Mouse (Mus musculus) megakaryocyte-erythroid progenitor cell, adult 5-6 weeks (primary cell): ENCODE data around the gene 4930583I09Rik. TPM values are rescaled to one million over a fixed set of nuclear protein-coding genes. Genes with fewer than 3 reads are reported as not detected.

ENCODE experiments used
- ATAC-seq: replicated peaks from 2 replicates; pipeline ENCODE4 v1.8.0; 2016; ENCODE audit warnings: mild to moderate bottlenecking, inconsistent platforms; ENCODE audit not compliant: severe bottlenecking, poor library complexity, low FRiP score, low TSS enrichment
- total RNA-seq, 2 experiments: library from RNA; stranded (forward) in 1 of 2; stranded (reverse) in 1 of 2; fragments of 200-1000, 215-1000 nt in 1 of 2; fragments of >200 nt in 1 of 2; fragmentation: Nextera tagmentation in 1 of 2; gene quantifications; 2 replicates each; pipeline ENCODE4 v1.2.3; 2014 to 2017

Gene 4930583I09Rik
- total RNA-seq, 2 experiments from 2014 or later = not detected

DNA sequence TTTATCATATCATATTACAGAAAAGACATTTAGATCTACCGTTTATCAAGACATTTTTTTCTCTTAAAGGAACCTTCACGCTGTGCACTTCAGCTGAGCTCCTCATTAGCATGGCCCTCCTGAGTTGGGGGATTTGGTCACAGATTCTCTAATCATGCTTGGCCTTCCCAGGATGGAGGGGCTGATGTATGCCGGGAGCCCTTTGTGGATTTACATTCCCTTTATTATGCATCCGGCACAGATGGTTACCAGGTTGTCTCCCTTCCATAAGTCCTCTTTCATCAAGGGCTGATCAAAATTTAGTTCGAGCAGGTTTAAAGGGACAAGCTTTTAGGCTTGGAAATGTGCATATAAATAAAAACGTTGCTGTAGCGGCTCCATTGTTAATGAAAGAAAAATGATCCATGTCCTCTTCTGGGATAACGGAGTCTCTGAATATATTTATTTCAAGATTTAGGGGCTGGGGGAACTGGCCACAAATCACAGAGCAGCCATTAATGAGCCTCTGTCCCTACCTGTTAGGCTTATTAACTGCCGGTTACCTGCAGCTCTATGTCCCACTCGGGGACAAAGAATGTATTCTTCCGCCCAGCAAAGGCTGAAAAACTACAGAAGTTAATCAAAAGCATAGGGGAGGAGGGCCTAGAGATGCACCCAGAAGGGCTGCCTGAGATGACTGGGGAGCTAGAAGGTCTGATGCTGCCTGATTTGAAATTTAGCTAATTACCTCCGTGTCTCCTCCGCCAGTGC is 31.3 kb downstream of the 4930583I09Rik start:
- no peak for ATAC-seq

DNA sequence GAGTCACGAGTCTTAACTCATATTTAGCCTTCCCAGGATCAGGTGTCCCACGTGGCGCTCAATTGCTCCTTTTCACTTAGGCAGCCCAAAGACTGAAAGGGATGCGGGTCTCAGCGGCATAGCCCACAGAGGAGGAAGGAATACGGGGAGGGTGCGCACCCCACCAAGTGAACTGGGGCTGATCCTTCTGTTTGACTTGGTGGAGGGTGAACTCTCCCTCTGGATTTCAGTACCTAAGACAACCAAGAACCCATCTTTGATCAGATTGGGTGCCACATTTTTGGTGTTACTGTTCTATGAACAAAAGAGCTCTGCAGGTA is 33.0 kb downstream of the 4930583I09Rik start:
- ATAC-seq = no peak

DNA sequence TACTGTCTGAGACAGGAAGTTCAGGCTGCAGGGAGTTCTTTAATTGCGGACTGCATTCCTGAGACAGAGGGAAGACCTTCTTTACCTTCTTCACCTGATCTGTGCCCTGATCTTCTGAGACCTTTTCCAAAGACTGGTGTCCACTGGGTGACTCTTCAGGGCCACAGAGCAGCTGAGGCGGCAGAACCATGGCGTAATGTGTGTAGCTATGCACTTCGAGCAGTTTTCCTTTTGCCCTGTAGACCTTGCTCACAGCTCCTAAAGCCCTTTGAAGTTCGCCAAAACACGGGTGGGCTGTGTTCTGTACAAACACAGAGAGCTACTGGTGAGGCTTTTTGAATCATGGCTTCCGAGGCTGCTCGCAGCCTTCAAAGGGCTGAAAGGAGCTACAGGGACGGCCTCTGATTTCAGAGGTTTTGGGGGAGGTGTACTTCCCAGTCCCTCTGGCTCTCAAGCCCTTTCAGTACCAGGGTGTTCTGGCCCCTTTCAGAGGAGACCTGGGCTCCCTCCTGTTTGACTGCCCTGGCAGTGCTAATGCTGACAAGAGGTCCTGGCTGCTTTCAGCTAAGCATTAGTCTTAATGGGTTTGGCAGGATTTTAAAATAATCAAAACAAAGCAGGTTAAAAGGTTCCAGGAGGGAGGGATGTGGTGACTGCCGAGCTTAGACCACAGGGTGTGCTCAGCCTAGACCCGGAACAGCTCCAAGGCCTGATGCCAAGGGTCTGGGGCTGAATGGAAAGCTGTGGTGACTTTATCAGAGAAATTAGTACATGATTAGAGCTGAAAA is 33.5 kb downstream of the 4930583I09Rik start:
- no peak for ATAC-seq

DNA sequence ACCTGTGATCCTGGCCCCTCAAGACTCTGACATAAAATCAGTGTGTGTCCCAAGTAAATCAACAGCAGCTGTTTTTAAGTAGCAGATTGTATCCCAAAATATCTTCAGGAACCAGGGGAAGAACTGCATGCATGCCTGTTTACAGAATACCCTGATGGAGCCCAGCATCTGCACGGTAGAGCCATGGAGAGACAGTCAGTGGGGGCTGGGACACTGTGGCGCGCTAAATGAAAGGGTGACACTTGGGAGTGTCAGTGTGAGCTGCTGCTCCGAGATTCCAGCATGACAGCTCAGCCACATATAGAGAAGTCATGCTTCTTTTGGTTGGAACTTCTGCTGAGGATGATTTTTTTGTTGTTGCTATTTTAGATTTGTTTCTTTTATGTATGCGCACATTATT is 43.2 kb downstream of the 4930583I09Rik start:
- no peak for ATAC-seq

DNA sequence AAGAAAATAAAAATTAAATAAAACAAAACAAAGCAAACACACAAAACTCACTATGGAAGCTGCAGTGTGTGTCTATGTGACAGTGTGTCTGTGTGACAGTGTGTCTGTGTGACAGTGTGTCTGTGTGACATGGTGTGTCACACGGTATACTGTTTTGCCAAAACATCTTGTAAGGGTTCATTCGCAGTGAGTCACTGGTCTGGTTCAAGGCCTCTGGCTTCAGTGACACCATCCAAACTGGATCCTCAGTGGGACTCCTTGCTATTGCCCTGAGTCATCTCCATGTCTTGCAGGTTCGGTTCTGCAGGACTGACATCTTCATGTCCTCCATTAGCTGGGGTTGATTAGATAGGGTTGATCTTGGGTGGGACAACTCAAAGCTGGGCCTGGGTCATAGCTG is 43.8 kb downstream of the 4930583I09Rik start:
- no peak for ATAC-seq

DNA sequence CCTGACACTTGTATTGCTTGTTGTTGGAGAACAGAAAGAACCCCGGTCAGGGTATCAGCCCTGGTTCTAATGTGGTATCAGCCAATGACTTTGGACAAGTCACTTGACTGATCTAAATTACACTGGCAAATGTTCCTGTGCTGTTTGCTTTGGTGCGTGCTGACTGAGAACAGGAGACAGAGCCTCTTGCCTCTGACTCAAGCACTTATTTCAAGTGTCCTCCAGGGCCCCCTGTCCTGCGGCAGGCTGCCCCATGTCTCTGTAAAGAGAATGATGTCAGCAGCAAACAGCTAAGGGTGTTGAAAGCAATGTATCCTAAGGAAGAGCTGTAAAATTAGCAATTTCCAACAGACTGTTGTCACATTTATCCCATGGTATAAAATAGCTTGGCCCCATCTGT is 46.7 kb downstream of the 4930583I09Rik start:
- no peak for ATAC-seq

DNA sequence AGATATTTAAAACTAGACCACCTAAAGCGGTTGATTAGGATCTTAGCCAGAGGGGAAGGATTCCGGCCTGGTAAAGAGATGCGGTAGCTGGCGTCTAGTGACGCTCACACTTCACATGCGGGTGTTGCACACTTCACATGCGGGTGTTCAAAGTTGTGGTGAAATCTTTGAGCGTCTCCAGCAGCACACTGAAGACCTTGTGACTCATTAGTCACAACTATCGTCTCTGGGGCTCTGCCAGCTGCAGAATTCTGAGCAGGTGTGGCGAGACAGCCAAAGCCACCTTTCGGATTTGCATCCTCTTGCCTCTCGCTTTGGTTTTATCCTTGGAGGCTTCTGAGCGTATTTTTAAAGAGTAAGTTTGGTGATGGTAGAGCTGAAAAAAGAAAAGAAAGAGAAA is 47.6 kb downstream of the 4930583I09Rik start:
- ATAC-seq = no peak

DNA sequence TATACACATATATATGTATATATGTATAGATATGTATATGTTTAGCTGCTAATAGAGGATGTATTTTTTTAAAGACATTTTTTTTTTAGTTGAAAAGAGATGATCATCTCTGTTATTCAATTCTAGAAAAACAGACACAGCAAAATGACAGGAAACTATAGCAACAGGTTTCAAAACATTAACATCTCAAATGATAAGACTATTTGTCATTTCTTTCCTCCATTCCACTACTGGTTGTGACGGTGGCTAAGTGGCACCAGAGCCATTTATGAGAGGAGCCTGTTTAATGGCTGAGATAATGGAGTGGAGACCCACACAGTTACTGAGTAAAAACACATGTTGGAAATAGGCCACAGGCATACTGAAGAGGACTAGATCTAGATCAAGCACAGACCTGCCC is 49.9 kb downstream of the 4930583I09Rik start:
- no peak for ATAC-seq

Other genes starting within 250 kb of the 4930583I09Rik start
- 15.7 and 29.5 TPM in 2 replicates for gene Man2a1, start 235.3 kb downstream of the 4930583I09Rik start, total RNA-seq (2014; fragmentation: Nextera tagmentation)
- gene Man2a1, start 235.3 kb downstream of the 4930583I09Rik start, total RNA-seq (2017) = 17.7 and 33.4 TPM in 2 replicates